Mouse (Mus musculus): ENCODE data around the gene Defb38. TPM values are rescaled to one million over a fixed set of nuclear protein-coding genes. Genes with fewer than 3 reads are reported as not detected.

Defb38 gene
- not detected in 2 replicates for polyA plus RNA-seq (2014; fragmentation: Nextera tagmentation; extraction: Ambion mirVana)

DNA sequence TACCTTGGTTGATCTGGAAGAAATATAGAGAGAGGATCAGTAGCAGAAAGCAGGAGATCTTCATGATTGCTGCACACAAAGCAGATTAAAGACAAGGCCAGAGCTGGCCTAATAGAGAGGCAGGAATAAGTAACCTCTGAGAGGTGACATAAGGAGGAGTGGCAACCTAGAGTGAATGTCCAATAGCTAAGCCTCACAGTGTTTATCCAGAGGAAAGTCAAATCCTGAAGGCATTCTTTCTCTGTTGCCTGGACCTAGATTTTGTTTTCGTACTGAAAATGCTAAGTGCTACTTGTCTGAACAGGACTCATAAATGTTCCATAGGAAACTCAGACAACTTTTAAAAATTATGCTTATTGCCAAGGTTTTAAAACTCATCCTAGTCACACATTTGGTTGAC, at the start of gene Defb38:
Gene Defb38, minus strand, starts transcription at position 101 of the 400 bp plus-strand sequence.
- no peaks in the 10 kb centered on the region for H3K36me3 ChIP-seq (ENCODE audit: insufficient read depth)
- no peaks in the 10 kb centered on the region for H3K27me3 ChIP-seq (ENCODE audit: insufficient read depth, low read length)
- no peak within 1 kb of the TSS for H3K9ac ChIP-seq
- 81% methylated on average over 1 of the region's 1 CpGs for WGBS
- H3K27ac ChIP-seq (ENCODE audit: low read depth), result no peak within 1 kb of the TSS
- no peak within 1 kb of the TSS for H3K4me2 ChIP-seq
- no peak within 1 kb of the TSS for H3K4me3 ChIP-seq (ENCODE audit: low read depth, low read length)
- H3K4me1 ChIP-seq (ENCODE audit: insufficient read depth), result no peaks in the 10 kb centered on the region
- H3K9me3 ChIP-seq (ENCODE audit: low read depth, low read length), result no peaks in the 10 kb centered on the region
- TF ChIP-seq CTCF (IDR thresholded peaks at IDR 0.05; ENCODE audit: low read depth), result no peak
- DNase-seq (no peak), ATAC-seq (ENCODE audit: insufficient read depth) (no peak)

DNA sequence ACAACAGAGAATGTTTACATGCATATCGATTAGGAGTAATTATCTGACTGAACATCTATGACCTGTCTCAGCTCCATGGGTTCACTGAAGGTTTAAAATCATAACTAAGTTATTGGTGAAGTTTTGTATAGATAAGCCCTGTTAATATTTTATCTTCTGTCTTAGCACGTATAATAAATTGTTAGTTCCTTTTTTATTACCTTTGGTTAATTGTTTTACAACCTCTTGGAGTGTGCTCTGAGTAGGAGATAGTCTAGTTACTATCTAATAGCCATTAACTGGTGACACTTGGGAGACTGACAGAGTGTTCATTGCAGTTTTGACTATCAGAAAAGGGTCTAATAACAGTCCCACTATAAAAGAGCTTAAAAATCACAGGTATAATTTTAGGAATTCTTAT, 39.6 kb upstream of the Defb38 start:
- no peak for DNase-seq
- ATAC-seq (ENCODE audit: insufficient read depth), result no peak
- TF ChIP-seq CTCF (IDR thresholded peaks at IDR 0.05; ENCODE audit: low read depth), result no peak
- no peak overlapping the region for H3K9ac ChIP-seq
- H3K4me3 ChIP-seq (ENCODE audit: low read depth, low read length), result no peak overlapping the region
- no peaks in the 10 kb centered on the region; the same call in 1 of the 2 replicates for H3K9me3 ChIP-seq (ENCODE audit: low read depth, low read length)
- no peaks in the 10 kb centered on the region for H3K27me3 ChIP-seq (ENCODE audit: insufficient read depth, low read length)
- H3K4me2 ChIP-seq, result no peak overlapping the region
- no peaks in the 10 kb centered on the region for H3K36me3 ChIP-seq (ENCODE audit: insufficient read depth)
- 64% methylated on average over 2 of the region's 2 CpGs for WGBS
- no peak overlapping the region for H3K27ac ChIP-seq (ENCODE audit: low read depth)
- no peaks in the 10 kb centered on the region for H3K4me1 ChIP-seq (ENCODE audit: insufficient read depth)

DNA sequence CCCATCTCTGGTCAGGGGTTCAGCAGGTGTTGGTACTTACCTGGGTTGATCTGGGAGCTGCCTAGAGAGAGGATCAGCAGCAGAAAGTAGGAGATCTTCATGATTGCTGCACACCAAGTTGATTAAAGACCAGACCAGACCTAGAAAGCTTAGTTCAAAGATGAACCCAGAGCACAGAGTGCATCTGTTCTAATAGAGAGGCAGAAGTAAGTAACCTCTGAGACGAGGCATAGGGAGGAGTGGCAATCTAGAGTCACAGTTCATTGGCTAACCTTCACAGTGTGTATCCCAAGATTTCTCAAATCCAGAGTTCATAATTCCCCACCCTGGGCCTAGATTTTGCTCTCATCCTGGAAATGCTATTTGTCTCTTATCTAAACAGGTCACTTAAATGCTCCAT, 38.3 kb upstream of the Defb38 start, which contains the start of gene Defb39:
Gene Defb39, minus strand, starts transcription at position 101 of the 400 bp plus-strand sequence.
- H3K4me2 ChIP-seq, result no peak within 1 kb of the TSS
- H3K27me3 ChIP-seq (ENCODE audit: insufficient read depth, low read length), result no peaks in the 10 kb centered on the region
- no peak within 1 kb of the TSS for H3K4me3 ChIP-seq (ENCODE audit: low read depth, low read length)

DNA sequence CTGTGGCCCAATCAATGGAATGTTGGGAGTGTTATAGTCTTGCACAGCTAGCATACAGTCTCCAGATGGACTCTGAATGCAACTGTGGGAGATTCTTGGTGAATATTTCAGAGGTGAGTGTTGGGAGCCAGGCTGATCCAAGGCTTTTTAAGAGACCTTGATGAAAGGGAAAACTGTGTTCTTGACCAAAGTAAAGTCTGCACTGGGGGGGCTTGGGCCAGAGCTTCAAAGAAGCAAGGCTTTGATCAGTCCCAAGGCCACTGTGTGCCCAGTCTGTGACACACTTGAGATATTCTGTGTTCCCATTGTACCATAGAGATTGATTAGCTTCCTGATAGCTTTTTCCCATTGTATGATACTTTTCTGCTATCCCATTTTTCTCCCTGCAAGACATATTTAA, 36.5 kb upstream of the Defb38 start:
- no peak for ATAC-seq (ENCODE audit: insufficient read depth)
- Histone ChIP-seq H3K9ac (no peak overlapping the region), H3K27ac (ENCODE audit: low read depth) (no peak overlapping the region), H3K36me3 (ENCODE audit: insufficient read depth) (no peaks in the 10 kb centered on the region), H3K9me3 (ENCODE audit: low read depth, low read length) (no peaks in the 10 kb centered on the region; the same call in 1 of the 2 replicates), H3K27me3 (ENCODE audit: insufficient read depth, low read length) (no peaks in the 10 kb centered on the region), H3K4me2 (no peak overlapping the region), H3K4me3 (ENCODE audit: low read depth, low read length) (no peak overlapping the region), H3K4me1 (ENCODE audit: insufficient read depth) (no peaks in the 10 kb centered on the region)
- no peak for DNase-seq
- TF ChIP-seq CTCF (IDR thresholded peaks at IDR 0.05; ENCODE audit: low read depth), result no peak

More for the DNA sequence above, 38.3 kb upstream of the Defb38 start, which contains the start of gene Defb39:
- no peak for ATAC-seq (ENCODE audit: insufficient read depth)
- H3K4me1 ChIP-seq (ENCODE audit: insufficient read depth), result no peaks in the 10 kb centered on the region
- no peaks in the 10 kb centered on the region for H3K36me3 ChIP-seq (ENCODE audit: insufficient read depth)
- no peak for DNase-seq
- no peaks in the 10 kb centered on the region; the same call in 1 of the 2 replicates for H3K9me3 ChIP-seq (ENCODE audit: low read depth, low read length)
- H3K9ac ChIP-seq, result no peak within 1 kb of the TSS
- no peak within 1 kb of the TSS for H3K27ac ChIP-seq (ENCODE audit: low read depth)
- no peak for TF ChIP-seq CTCF (IDR thresholded peaks at IDR 0.05; ENCODE audit: low read depth)
- 73% methylated on average over 1 of the region's 1 CpGs for WGBS

DNA sequence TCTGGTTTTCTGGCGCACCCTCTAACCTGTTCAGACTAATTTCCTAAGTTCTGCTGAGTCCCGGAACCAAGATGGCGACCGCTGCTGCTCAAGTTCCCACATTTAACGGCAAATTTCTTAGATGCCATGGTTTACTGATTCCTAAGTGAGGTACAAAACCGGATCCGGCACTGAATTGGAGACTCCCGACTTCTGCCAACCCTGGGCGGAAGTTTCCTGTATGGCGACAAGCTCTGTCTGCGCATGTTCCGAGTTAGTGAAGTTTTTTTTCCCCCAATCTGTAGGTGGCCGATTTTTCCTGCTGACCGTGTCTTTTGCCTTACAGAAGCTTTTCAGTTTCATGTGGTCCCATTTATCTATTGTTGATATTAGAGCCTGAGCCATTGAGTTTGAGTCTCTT, 18.9 kb upstream of the Defb38 start:
- no peaks in the 10 kb centered on the region for H3K27me3 ChIP-seq (ENCODE audit: insufficient read depth, low read length)
- no peaks in the 10 kb centered on the region for H3K4me1 ChIP-seq (ENCODE audit: insufficient read depth)
- no peak for TF ChIP-seq CTCF (IDR thresholded peaks at IDR 0.05; ENCODE audit: low read depth)
- H3K4me2 ChIP-seq, result no peak overlapping the region
- ATAC-seq (ENCODE audit: insufficient read depth) (no peak), DNase-seq (no peak)
- 90% methylated on average over 14 of the region's 14 CpGs for WGBS
- H3K9me3 ChIP-seq (ENCODE audit: low read depth, low read length), result no peaks in the 10 kb centered on the region
- H3K36me3 ChIP-seq (ENCODE audit: insufficient read depth), result no peaks in the 10 kb centered on the region
- H3K4me3 ChIP-seq (ENCODE audit: low read depth, low read length), result no peak overlapping the region
- no peak overlapping the region for H3K9ac ChIP-seq
- H3K27ac ChIP-seq (ENCODE audit: low read depth), result no peak overlapping the region

Other genes with a start within 250 kb of the Defb38 start
- not detected in 2 replicates for gene Defb40, start 48.3 kb downstream of the Defb38 start, polyA plus RNA-seq (2014; fragmentation: Nextera tagmentation; extraction: Ambion mirVana)
- gene Defb37, start 35.5 kb downstream of the Defb38 start, polyA plus RNA-seq (2014; fragmentation: Nextera tagmentation; extraction: Ambion mirVana), result not detected in 2 replicates
- not detected in 2 replicates for gene Defb39, start 38.2 kb upstream of the Defb38 start, polyA plus RNA-seq (2014; fragmentation: Nextera tagmentation; extraction: Ambion mirVana)
- gene Defb12, start 88.3 kb upstream of the Defb38 start, polyA plus RNA-seq (2014; fragmentation: Nextera tagmentation; extraction: Ambion mirVana), result not detected in 2 replicates
- gene Defb34, start 97.2 kb upstream of the Defb38 start, polyA plus RNA-seq (2014; fragmentation: Nextera tagmentation; extraction: Ambion mirVana), result not detected in 2 replicates
- gene Gm45826, start 114.2 kb upstream of the Defb38 start, polyA plus RNA-seq (2014; fragmentation: Nextera tagmentation; extraction: Ambion mirVana), result not detected in 2 replicates
- not detected in 2 replicates for gene Defb14, start 167.8 kb upstream of the Defb38 start, polyA plus RNA-seq (2014; fragmentation: Nextera tagmentation; extraction: Ambion mirVana)
- gene Defb4, start 172.1 kb upstream of the Defb38 start, polyA plus RNA-seq (2014; fragmentation: Nextera tagmentation; extraction: Ambion mirVana), result not detected in 2 replicates
- gene Defb6, start 198.9 kb upstream of the Defb38 start, polyA plus RNA-seq (2014; fragmentation: Nextera tagmentation; extraction: Ambion mirVana), result not detected in 2 replicates
- not detected in 2 replicates for gene Defb46, start 213.3 kb upstream of the Defb38 start, polyA plus RNA-seq (2014; fragmentation: Nextera tagmentation; extraction: Ambion mirVana)
- gene Defb5, start 221.0 kb upstream of the Defb38 start, polyA plus RNA-seq (2014; fragmentation: Nextera tagmentation; extraction: Ambion mirVana), result not detected in 2 replicates

All from lung, embryonic 14.5 days (tissue).